Mouse (Mus musculus) neutrophil, adult 83 days (primary cell): ENCODE results near the gene Zmym2. TPM values are rescaled to one million over a fixed set of nuclear protein-coding genes. Genes with fewer than 3 reads are reported as not detected.

Experiments
- total RNA-seq, 2 experiments: library from RNA; stranded (reverse); gene quantifications; one replicate each; pipeline ENCODE4 v1.2.4; 2023

Zmym2 gene
- total RNA-seq: 10 to 100 TPM; 52.8 to 69.8 TPM

GRCm38 (mm10) chr14:56886594-56887513 lies at the start of gene Zmym2:
TSS of gene Zmym2 (plus strand) at chr14:56886653.

Other genes with a start within 250 kb of the Zmym2 start
- 10 to 100 TPM; 12.7 to 13.2 TPM for gene Mphosph8, start 218.4 kb upstream of the Zmym2 start, total RNA-seq
- gene Pspc1, start 108.3 kb upstream of the Zmym2 start, total RNA-seq: 10 to 100 TPM; 39.8 to 49.0 TPM
- gene Zmym5, start 74.9 kb upstream of the Zmym2 start, total RNA-seq: 10 to 100 TPM; 22.6 to 26.7 TPM
- not detected for gene Gja3, start 171.4 kb downstream of the Zmym2 start, total RNA-seq
- not detected for gene Gjb2, start 218.0 kb downstream of the Zmym2 start, total RNA-seq
- not detected for gene Gm4491, start 229.2 kb downstream of the Zmym2 start, total RNA-seq
- gene Gjb6, start 247.0 kb downstream of the Zmym2 start, total RNA-seq: not detected